Mouse (Mus musculus) frontal cortex, postnatal 14 days (tissue): ENCODE results near the gene Gm43191.
"Not testable (repeated sequence)": the region's sequence is repeated elsewhere in the genome, so short reads cannot be mapped to it uniquely, and the experiment has no call there.

ENCODE experiments used
- DNase-seq, 2 experiments: peaks; one replicate each; pipeline ENCODE4 v3.0.0; 2022; ENCODE audit warnings: low spot score in 2 of 2

Gene Gm43191

GRCm38 (mm10) chr3:116661870-116662414 is 19.1 kb downstream of the Gm43191 start:
- peak in 1 of 2 experiments; percentile 27 for DNase-seq

DNA sequence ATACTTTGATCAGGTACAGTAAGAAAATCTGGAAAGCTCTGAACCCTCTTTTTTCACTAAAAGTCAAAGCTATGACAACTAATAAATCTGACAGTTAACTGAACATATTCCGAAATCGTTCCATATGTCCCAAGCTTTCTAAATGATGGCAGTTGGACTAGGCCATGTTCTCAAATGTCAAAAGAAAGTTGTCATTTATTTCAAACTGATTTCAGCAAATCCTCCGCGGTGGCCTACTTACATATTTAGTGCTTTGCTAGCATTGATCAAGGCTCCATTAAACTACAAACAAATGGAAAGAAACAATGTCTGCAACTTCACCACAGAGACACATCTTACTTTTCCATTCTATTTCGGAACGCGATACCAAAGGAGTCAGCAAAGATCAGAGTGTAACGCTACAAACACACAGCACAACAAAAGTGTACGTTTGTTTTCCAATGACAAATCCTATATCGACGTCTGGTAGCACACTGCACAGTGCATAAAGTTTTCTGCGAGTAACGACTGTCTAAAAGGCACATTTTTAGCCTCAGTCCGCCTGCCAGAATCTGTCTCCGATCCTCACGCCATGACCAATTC is 19.7 kb downstream of the Gm43191 start:
- DNase-seq: no peak

- DNase-seq: no peak
Measured at GRCm38 (mm10) chr3:116659856-116660430, 21.1 kb downstream of the Gm43191 start.

GRCm38 (mm10) chr3:116658928-116659565 is 22.0 kb downstream of the Gm43191 start:
- no peak for DNase-seq

DNA sequence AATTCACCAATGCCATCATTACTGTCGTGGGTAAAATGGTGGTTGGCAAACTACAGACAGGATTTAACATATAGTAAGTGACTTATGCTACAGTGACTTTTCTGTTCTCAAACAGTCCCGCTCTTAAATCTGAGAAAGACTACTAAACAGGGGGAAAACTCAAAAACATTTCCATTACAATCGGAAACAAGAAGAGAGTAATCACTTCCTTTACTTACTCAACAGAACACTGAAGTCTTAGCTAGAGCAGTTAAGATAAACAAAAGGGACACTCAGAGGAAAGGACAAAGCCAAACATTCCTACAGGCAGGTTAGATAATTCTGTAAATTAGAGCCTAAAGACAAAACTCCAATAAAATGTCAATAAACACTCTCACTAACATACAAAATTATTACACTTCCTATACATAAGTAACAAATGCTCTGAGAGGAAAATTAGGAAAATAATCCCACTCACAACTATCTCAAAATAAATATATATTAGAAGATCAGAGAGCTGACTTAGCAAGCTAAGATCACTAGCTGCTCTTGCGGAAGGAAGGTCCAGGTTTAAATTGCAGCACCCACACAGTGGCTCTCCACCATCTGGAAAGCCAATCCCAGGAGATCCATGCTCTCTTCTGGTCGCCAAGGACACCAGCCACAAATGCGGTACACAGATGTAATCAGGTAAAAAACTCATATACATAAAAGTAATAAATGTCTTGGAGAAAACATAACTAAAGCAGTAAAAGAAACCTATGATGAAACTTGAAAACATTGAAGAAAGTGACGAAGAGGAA is 24.7 kb downstream of the Gm43191 start:
- no peak for DNase-seq

DNA sequence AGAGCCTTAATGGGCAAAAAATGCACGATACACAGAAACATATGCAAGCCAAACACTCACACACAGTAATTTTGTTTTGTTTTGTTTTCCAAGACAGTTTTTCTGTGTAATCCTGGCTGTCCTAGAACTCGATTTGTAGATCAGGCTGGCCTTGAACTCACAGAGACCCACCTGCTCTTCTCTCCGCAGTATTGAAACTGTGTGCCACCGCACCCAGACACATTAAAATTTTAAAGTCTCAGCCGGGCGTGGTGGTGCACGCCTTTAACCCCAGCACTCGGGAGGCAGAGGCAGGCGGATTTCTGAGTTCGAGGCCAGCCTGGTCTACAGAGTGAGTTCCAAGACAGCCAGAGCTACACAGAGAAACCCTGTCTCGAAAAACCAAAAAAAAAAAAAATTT is 27.0 kb downstream of the Gm43191 start:
- not testable (repeated sequence) for DNase-seq

DNA sequence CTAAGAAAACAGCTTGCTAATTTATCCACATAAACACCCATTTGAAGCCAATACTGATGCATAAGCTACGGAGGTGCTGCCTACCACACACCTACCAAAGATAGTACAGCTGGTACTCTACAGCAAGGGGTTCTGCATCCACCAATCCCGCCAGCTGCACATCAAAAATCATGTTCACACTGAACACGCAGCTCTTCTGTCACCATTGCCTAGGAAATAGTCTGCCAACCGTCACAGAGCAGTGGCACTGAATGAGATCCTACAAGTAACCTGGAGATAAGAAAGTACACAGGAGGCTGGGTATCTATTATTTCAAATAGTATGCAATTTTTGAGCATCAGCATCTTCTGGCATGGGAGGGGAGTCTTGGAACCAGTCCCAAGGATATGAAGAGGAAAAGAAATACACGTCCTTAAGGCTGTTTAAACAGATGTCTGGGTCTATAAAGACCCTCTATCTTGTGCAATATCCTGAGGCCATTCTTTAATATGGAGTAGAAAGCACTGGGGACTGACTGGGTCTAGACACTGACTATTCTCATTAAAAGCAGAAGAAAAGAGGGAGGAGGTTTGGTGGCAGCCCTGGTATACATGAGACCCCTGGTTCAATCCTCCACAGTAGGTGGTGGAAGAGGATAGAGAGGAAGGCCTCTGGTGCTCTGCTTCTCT is 27.6 kb downstream of the Gm43191 start:
- DNase-seq: no peak

GRCm38 (mm10) chr3:116652033-116652446 is 29.0 kb downstream of the Gm43191 start:
- no peak for DNase-seq

DNA sequence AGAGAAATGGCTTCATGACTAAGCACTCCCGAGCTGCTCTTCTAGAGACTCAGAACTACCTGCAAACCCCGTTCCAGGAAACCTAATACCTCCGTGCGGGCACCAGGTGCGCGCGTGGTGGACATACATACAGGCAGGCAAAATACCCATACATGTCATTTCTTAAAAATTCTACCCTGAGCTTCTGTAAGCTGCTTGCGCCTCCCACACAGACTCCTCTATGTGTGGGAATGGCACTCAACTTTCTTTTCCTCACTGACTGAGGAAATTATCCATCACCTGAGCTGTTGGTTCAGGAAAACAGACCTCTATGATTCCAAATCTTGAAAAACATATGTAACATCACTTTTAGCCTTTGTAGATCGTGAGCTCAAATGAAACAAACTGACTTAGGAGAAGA is 30.4 kb downstream of the Gm43191 start:
- no peak for DNase-seq

- no peak for DNase-seq
Measured at GRCm38 (mm10) chr3:116648805-116649204, 32.3 kb downstream of the Gm43191 start.

DNA sequence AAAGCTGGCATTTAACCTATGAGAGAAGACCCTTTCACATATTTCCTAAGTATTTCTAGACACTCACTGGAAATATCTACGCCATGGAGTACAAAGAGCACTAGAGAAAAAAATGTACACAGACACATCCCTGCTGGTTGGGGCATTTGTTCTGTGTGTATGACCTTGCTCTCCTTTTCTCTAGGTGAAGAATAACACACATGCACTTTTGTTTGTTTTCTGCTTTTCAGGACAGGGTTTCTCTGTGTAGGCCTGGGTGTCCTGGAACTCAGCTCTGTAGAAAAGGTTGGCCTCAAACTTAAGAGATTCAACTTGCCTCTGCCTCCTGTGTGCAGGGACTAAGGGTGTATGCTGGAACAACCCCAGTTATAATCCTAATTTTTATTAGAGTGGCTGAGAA is 34.7 kb downstream of the Gm43191 start:
- no peak for DNase-seq

GRCm38 (mm10) chr3:116642373-116642772 is 38.7 kb downstream of the Gm43191 start:
- no peak for DNase-seq

- no peak for DNase-seq
Measured at GRCm38 (mm10) chr3:116641811-116642371, 39.2 kb downstream of the Gm43191 start.

GRCm38 (mm10) chr3:116640024-116640423 is 41.0 kb downstream of the Gm43191 start:
- DNase-seq: no peak

DNA sequence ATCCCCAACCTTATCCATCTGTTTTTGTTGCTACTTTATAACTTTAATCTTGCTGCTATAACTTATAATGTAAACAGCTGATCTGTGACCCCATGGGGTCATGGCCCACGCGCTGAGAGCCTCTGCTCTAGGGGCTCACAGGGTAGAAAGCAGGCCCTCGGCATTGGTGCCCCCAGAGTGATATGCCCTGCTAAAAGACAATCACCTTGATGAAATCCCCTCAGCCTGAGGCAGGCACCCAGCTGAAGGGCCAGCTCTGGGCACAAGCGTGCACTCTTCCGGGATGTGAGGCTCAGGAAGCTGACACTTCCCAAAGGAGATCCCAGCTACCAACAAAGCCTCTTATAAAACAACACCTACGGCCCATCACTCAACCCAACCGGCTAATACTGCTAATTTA is 42.5 kb downstream of the Gm43191 start:
- DNase-seq: no peak

GRCm38 (mm10) chr3:116637693-116638476 is 43.2 kb downstream of the Gm43191 start:
- no peak for DNase-seq

- DNase-seq: no peak
Measured at GRCm38 (mm10) chr3:116635799-116636198, 45.3 kb downstream of the Gm43191 start.

GRCm38 (mm10) chr3:116634853-116635252 is 46.2 kb downstream of the Gm43191 start:
- DNase-seq: no peak

DNA sequence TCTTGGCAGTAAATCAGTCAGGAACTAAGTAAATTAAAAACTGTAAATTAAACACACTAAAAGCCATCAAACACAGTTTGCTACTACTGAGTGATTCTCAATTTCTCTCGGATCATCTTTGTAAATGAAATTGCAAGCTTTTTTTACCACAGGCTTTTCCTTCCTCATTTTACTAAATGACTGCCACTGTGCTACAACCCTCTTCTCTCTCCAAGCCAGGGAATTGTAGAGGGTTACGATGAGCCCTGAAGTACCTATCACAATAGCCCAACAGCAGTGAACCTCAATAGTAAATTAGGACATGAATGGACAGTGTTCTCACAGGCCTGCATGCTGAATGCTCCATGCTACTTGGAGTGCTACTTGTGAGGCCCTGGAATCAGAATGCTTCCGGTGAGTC is 47.0 kb downstream of the Gm43191 start:
- no peak for DNase-seq

DNA sequence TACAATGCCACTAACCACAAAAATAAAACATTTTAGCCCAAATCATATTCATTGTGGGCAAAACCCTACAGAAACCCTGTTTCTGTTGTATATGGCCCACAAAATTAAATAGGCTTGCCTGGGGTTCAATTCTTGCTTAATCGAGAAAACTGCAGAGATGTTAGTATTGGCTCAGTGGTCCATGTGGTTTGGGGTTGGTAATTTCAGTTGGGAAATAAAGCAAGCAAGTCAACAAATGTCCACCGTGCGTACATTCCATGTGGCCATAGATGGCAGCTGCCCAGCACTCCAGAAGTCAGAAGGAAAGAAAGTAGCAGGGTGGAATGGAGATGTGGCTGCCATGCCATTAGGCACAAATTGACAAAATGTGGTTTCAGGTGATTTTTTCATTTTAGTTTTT is 48.1 kb downstream of the Gm43191 start:
- DNase-seq: no peak

GRCm38 (mm10) chr3:116631459-116631858 is 49.6 kb downstream of the Gm43191 start:
- DNase-seq: no peak
